Mouse (Mus musculus) spleen, postnatal 36 days (tissue): ENCODE results near the gene Muc4.
A peak's percentile ranks its signal among the peaks of the same experiment; 100 is the strongest.

Experiments used
- DNase-seq, 2 experiments: peaks; one replicate each; pipeline ENCODE4 v3.0.0; 2022; ENCODE audit warnings: low spot score in 2 of 2, mixed read lengths in 1 of 2

Muc4 gene

GRCm38 (mm10) chr16:32735586-32735985 is at the start of gene Muc4:
Gene Muc4, plus strand, starts transcription at chr16:32735886.
- DNase-seq: no peak

GRCm38 (mm10) chr16:32685998-32686397 is 49.7 kb upstream of the Muc4 start:
- DNase-seq: no peak

GRCm38 (mm10) chr16:32687221-32687620 is 48.5 kb upstream of the Muc4 start:
- DNase-seq: no peak

GRCm38 (mm10) chr16:32688770-32689169 is 46.9 kb upstream of the Muc4 start:
- no peak for DNase-seq

GRCm38 (mm10) chr16:32689501-32689900 is 46.2 kb upstream of the Muc4 start:
- DNase-seq: peak in 1 of 2 experiments; percentile 53

- DNase-seq: no peak
These were observed 38.7 kb upstream of the Muc4 start for GRCm38 (mm10) chr16:32696841-32697464.

GRCm38 (mm10) chr16:32697665-32698446 is 37.8 kb upstream of the Muc4 start:
- DNase-seq: no peak

GRCm38 (mm10) chr16:32698550-32698949 is 37.1 kb upstream of the Muc4 start:
- no peak for DNase-seq

GRCm38 (mm10) chr16:32703312-32703912 is 32.3 kb upstream of the Muc4 start:
- DNase-seq: no peak

GRCm38 (mm10) chr16:32705606-32706005 is 30.1 kb upstream of the Muc4 start:
- DNase-seq: no peak

- DNase-seq: no peak
These were observed 28.4 kb upstream of the Muc4 start for GRCm38 (mm10) chr16:32707111-32707823.

- no peak for DNase-seq
These were observed 27.7 kb upstream of the Muc4 start for GRCm38 (mm10) chr16:32707824-32708456.

GRCm38 (mm10) chr16:32708457-32709033 is 27.1 kb upstream of the Muc4 start:
- no peak for DNase-seq

GRCm38 (mm10) chr16:32709116-32709515 is 26.6 kb upstream of the Muc4 start:
- no peak for DNase-seq

GRCm38 (mm10) chr16:32710426-32711070 is 25.1 kb upstream of the Muc4 start:
- no peak for DNase-seq

- no peak for DNase-seq
These were observed 23.5 kb upstream of the Muc4 start for GRCm38 (mm10) chr16:32712202-32712601.

GRCm38 (mm10) chr16:32713556-32713955 is 22.1 kb upstream of the Muc4 start:
- DNase-seq: no peak

- no peak for DNase-seq
These were observed 20.3 kb upstream of the Muc4 start for GRCm38 (mm10) chr16:32715364-32715763.

GRCm38 (mm10) chr16:32723163-32723562 is 12.5 kb upstream of the Muc4 start:
- DNase-seq: no peak

GRCm38 (mm10) chr16:32723767-32724166 is 11.9 kb upstream of the Muc4 start:
- DNase-seq: no peak

GRCm38 (mm10) chr16:32724259-32724658 is 11.4 kb upstream of the Muc4 start:
- no peak for DNase-seq
